Mouse (Mus musculus) forebrain, embryonic 13.5 days (tissue): Measurements from ENCODE around the gene Scyl2. TPM values are rescaled to one million over a fixed set of nuclear protein-coding genes. Genes with fewer than 3 reads are reported as not detected.

Experiments used
- ATAC-seq: fragments of 200-750 bp; cut with Nextera tagmentation; 2 replicates; pipeline ENCODE4 v1.8.0; 2017
- H3K27ac ChIP-seq: fragments of 300-500 bp; sonication (generic); 2 replicates; pipeline ENCODE4 v1.5.1; 2015; ENCODE audit warnings: inconsistent platforms, mild to moderate bottlenecking, moderate library complexity
- H3K27me3 ChIP-seq: fragments of 300-500 bp; sonication (generic); 2 replicates; pipeline ENCODE4 v1.6.1; 2015; ENCODE audit warnings: mild to moderate bottlenecking, inconsistent platforms
- H3K36me3 ChIP-seq: fragments of 300-500 bp; sonication (generic); 2 replicates; pipeline ENCODE4 v1.6.1; 2015; ENCODE audit warnings: mild to moderate bottlenecking, inconsistent platforms; ENCODE audit not compliant: poor library complexity, severe bottlenecking
- H3K4me1 ChIP-seq: fragments of 300-500 bp; sonication (generic); 2 replicates; pipeline ENCODE4 v1.6.1; 2015; ENCODE audit warnings: inconsistent platforms
- H3K4me2 ChIP-seq: fragments of 300-500 bp; sonication (generic); 2 replicates; pipeline ENCODE4 v1.6.1; 2015; ENCODE audit warnings: inconsistent platforms, mild to moderate bottlenecking, moderate library complexity
- H3K4me3 ChIP-seq: fragments of 300-500 bp; sonication (generic); 2 replicates; pipeline ENCODE4 v1.5.1; 2015; ENCODE audit warnings: mild to moderate bottlenecking, inconsistent platforms
- H3K9ac ChIP-seq: fragments of 300-500 bp; sonication (generic); 2 replicates; pipeline ENCODE4 v1.6.1; 2015; ENCODE audit warnings: mild to moderate bottlenecking, inconsistent platforms
- H3K9me3 ChIP-seq: fragments of 300-500 bp; sonication (generic); replicated peaks from 2 replicates; pipeline ENCODE4 v1.6.1; 2016; ENCODE audit warnings: inconsistent platforms
- WGBS: fragments of 180-500 bp; shearing (Covaris S2); methylation state at CpG from one replicate; pipeline ENCODE4 v1.1.7; 2015; 5-methylcytosine and 5-hydroxymethylcytosine counted together
- polyA plus RNA-seq: library from polyadenylated mRNA; unstranded; fragments of >200 nt; fragmentation: Nextera tagmentation; extraction: Ambion mirVana; gene quantifications from 2 replicates; pipeline ENCODE4 v1.2.1, GENCODE M21; 2015

Gene Scyl2
- polyA plus RNA-seq, 1 experiment from 2014 or later = 10.5 TPM

- no peaks in the 10 kb centered on the region for H3K9me3 ChIP-seq
- no peak for ATAC-seq
- no peaks in the 10 kb centered on the region for H3K27me3 ChIP-seq
- H3K4me3 ChIP-seq = no peak overlapping the region
- no peak overlapping the region for H3K27ac ChIP-seq
- 84% methylated on average over 4 of the region's 4 CpGs for WGBS
- H3K9ac ChIP-seq = no peak overlapping the region
- 0 out of 2 replicates have a peak, but pooled peaks cover 4% of the 10 kb centered on the region for H3K36me3 ChIP-seq
- no peaks in the 10 kb centered on the region for H3K4me1 ChIP-seq
- no peak overlapping the region for H3K4me2 ChIP-seq
Measured at GRCm38 (mm10) chr10:89633121-89633520, 53.0 kb downstream of the Scyl2 start.

GRCm38 (mm10) chr10:89631831-89632230 is 54.3 kb downstream of the Scyl2 start:
- no peak for ATAC-seq

GRCm38 (mm10) chr10:89630564-89630963 is 55.5 kb downstream of the Scyl2 start:
- 96% methylated on average over 1 of the region's 1 CpGs for WGBS
- no peak overlapping the region for H3K9ac ChIP-seq
- peak; percentile 50; the same call in 1 of the 2 replicates for ATAC-seq
- no peaks in the 10 kb centered on the region for H3K27me3 ChIP-seq
- no peak overlapping the region for H3K4me3 ChIP-seq
- no peaks in the 10 kb centered on the region for H3K4me1 ChIP-seq
- H3K27ac ChIP-seq = no peak overlapping the region
- H3K4me2 ChIP-seq = no peak overlapping the region
- 0 out of 2 replicates have a peak, but pooled peaks cover 4% of the 10 kb centered on the region for H3K36me3 ChIP-seq
- no peaks in the 10 kb centered on the region for H3K9me3 ChIP-seq

More at GRCm38 (mm10) chr10:89631831-89632230, 54.3 kb downstream of the Scyl2 start:
- no peaks in the 10 kb centered on the region for H3K27me3 ChIP-seq
- no peaks in the 10 kb centered on the region for H3K4me1 ChIP-seq
- H3K4me3 ChIP-seq = no peak overlapping the region
- H3K27ac ChIP-seq = no peak overlapping the region
- H3K9me3 ChIP-seq = no peaks in the 10 kb centered on the region
- 69% methylated on average over 5 of the region's 5 CpGs for WGBS
- H3K4me2 ChIP-seq = no peak overlapping the region
- 0 out of 2 replicates have a peak, but pooled peaks cover 4% of the 10 kb centered on the region for H3K36me3 ChIP-seq
- H3K9ac ChIP-seq = no peak overlapping the region

GRCm38 (mm10) chr10:89630052-89630451 is 56.0 kb downstream of the Scyl2 start:
- peak; percentile 89 for ATAC-seq
- H3K9ac ChIP-seq = no peak overlapping the region
- H3K27ac ChIP-seq = no peak overlapping the region
- H3K4me2 ChIP-seq = no peak overlapping the region
- H3K9me3 ChIP-seq = no peaks in the 10 kb centered on the region
- no peaks in the 10 kb centered on the region for H3K27me3 ChIP-seq
- 0 out of 2 replicates have a peak, but pooled peaks cover 4% of the 10 kb centered on the region for H3K36me3 ChIP-seq
- H3K4me1 ChIP-seq = no peaks in the 10 kb centered on the region
- 25% methylated on average over 3 of the region's 3 CpGs for whole genome bisulfite sequencing
- no peak overlapping the region for H3K4me3 ChIP-seq

- H3K27ac ChIP-seq = no peak overlapping the region
- H3K4me1 ChIP-seq = no peaks in the 10 kb centered on the region
- no peak overlapping the region for H3K4me2 ChIP-seq
- no peaks in the 10 kb centered on the region for H3K27me3 ChIP-seq
- WGBS = 92% methylated on average over 2 of the region's 2 CpGs
- no peaks in the 10 kb centered on the region for H3K9me3 ChIP-seq
- H3K9ac ChIP-seq = no peak overlapping the region
- H3K36me3 ChIP-seq = no peaks in the 10 kb centered on the region
- no peak for ATAC-seq
- H3K4me3 ChIP-seq = no peak overlapping the region
Measured at GRCm38 (mm10) chr10:89626714-89627113, 59.4 kb downstream of the Scyl2 start.

GRCm38 (mm10) chr10:89624196-89624595 is 61.9 kb downstream of the Scyl2 start:
- Histone ChIP-seq H3K27ac (no peak overlapping the region), H3K27me3 (0 out of 2 replicates have a peak, but pooled peaks cover 2% of the 10 kb centered on the region), H3K4me3 (no peak overlapping the region), H3K4me1 (0 out of 2 replicates have a peak, but pooled peaks cover 4% of the 10 kb centered on the region), H3K9ac (no peak overlapping the region), H3K9me3 (no peaks in the 10 kb centered on the region), H3K4me2 (no peak overlapping the region), H3K36me3 (no peaks in the 10 kb centered on the region)
- ATAC-seq = no peak
- WGBS = 94% methylated on average over 2 of the region's 2 CpGs

- Histone ChIP-seq H3K9me3 (no peaks in the 10 kb centered on the region), H3K27ac (no peak within 1 kb of the TSS), H3K4me1 (0 out of 2 replicates have a peak, but pooled peaks cover 4% of the 10 kb centered on the region), H3K27me3 (0 out of 2 replicates have a peak, but pooled peaks cover 2% of the 10 kb centered on the region), H3K9ac (no peak within 1 kb of the TSS), H3K4me2 (no peak within 1 kb of the TSS), H3K4me3 (no peak within 1 kb of the TSS), H3K36me3 (no peaks in the 10 kb centered on the region)
- ATAC-seq = no peak
- WGBS = 20% methylated on average over 7 of the region's 7 CpGs
Measured at GRCm38 (mm10) chr10:89621129-89621528, 65.0 kb downstream of the Scyl2 start, which contains the start of gene Slc17a8. Gene Slc17a8, minus strand, starts transcription at chr10:89621253.

GRCm38 (mm10) chr10:89599311-89599710 is 86.8 kb downstream of the Scyl2 start:
- Histone ChIP-seq H3K27ac (no peak overlapping the region), H3K9me3 (no peaks in the 10 kb centered on the region), H3K27me3 (no peaks in the 10 kb centered on the region), H3K4me3 (no peak overlapping the region), H3K4me2 (no peak overlapping the region), H3K9ac (no peak overlapping the region), H3K4me1 (no peaks in the 10 kb centered on the region), H3K36me3 (no peaks in the 10 kb centered on the region)
- ATAC-seq = no peak
- 82% methylated on average over 5 of the region's 5 CpGs for WGBS

- Histone ChIP-seq H3K9ac (no peak overlapping the region), H3K27ac (no peak overlapping the region), H3K4me1 (no peaks in the 10 kb centered on the region), H3K36me3 (no peaks in the 10 kb centered on the region), H3K4me2 (no peak overlapping the region), H3K27me3 (no peaks in the 10 kb centered on the region), H3K9me3 (no peaks in the 10 kb centered on the region), H3K4me3 (no peak overlapping the region)
- 85% methylated on average over 4 of the region's 4 CpGs for WGBS
- no peak for ATAC-seq
Measured at GRCm38 (mm10) chr10:89597275-89597674, 88.8 kb downstream of the Scyl2 start.

- H3K9me3 ChIP-seq = no peaks in the 10 kb centered on the region
- H3K4me3 ChIP-seq = no peak overlapping the region
- H3K9ac ChIP-seq = no peak overlapping the region
- no peak for ATAC-seq
- 90% methylated on average over 5 of the region's 5 CpGs for WGBS
- H3K4me2 ChIP-seq = no peak overlapping the region
- H3K27me3 ChIP-seq = no peaks in the 10 kb centered on the region
- H3K4me1 ChIP-seq = no peaks in the 10 kb centered on the region
- H3K36me3 ChIP-seq = no peaks in the 10 kb centered on the region
- H3K27ac ChIP-seq = no peak overlapping the region
Measured at GRCm38 (mm10) chr10:89595935-89596334, 90.2 kb downstream of the Scyl2 start.

GRCm38 (mm10) chr10:89595514-89595913 is 90.6 kb downstream of the Scyl2 start:
- no peak overlapping the region for H3K27ac ChIP-seq
- no peak overlapping the region for H3K9ac ChIP-seq
- no peak overlapping the region for H3K4me2 ChIP-seq
- no peaks in the 10 kb centered on the region for H3K27me3 ChIP-seq
- no peak overlapping the region for H3K4me3 ChIP-seq
- no peaks in the 10 kb centered on the region for H3K9me3 ChIP-seq
- no peaks in the 10 kb centered on the region for H3K4me1 ChIP-seq
- WGBS = 80% methylated on average over 1 of the region's 1 CpGs
- ATAC-seq = no peak
- H3K36me3 ChIP-seq = no peaks in the 10 kb centered on the region

- no peaks in the 10 kb centered on the region for H3K36me3 ChIP-seq
- H3K27ac ChIP-seq = no peak overlapping the region
- no peak overlapping the region for H3K4me2 ChIP-seq
- H3K4me3 ChIP-seq = no peak overlapping the region
- no peaks in the 10 kb centered on the region for H3K9me3 ChIP-seq
- no peak for ATAC-seq
- no peak overlapping the region for H3K9ac ChIP-seq
- H3K4me1 ChIP-seq = no peaks in the 10 kb centered on the region
- no peaks in the 10 kb centered on the region for H3K27me3 ChIP-seq
- WGBS = 86% methylated on average over 4 of the region's 4 CpGs
Measured at GRCm38 (mm10) chr10:89594309-89594708, 91.8 kb downstream of the Scyl2 start.

GRCm38 (mm10) chr10:89592797-89593196 is 93.3 kb downstream of the Scyl2 start:
- H3K27ac ChIP-seq = no peak overlapping the region
- no peaks in the 10 kb centered on the region for H3K27me3 ChIP-seq
- no peak overlapping the region for H3K9ac ChIP-seq
- no peak for ATAC-seq
- 45% methylated on average over 4 of the region's 4 CpGs for WGBS
- H3K9me3 ChIP-seq = no peaks in the 10 kb centered on the region
- no peaks in the 10 kb centered on the region for H3K36me3 ChIP-seq
- no peak overlapping the region for H3K4me2 ChIP-seq
- H3K4me1 ChIP-seq = no peaks in the 10 kb centered on the region
- no peak overlapping the region for H3K4me3 ChIP-seq
